Mouse (Mus musculus) stomach, postnatal 0 days (tissue): ENCODE results near the gene As3mt. TPM values are rescaled to one million over a fixed set of nuclear protein-coding genes. Genes with fewer than 3 reads are reported as not detected.
"Not testable (repeated sequence)": the region's sequence is repeated elsewhere in the genome, so short reads cannot be mapped to it uniquely, and the experiment has no call there.

Experiments
- ATAC-seq: fragments of 200-750 bp; cut with Nextera tagmentation; 2 replicates; pipeline ENCODE4 v1.8.0; 2017; ENCODE audit not compliant: low FRiP score, low TSS enrichment
- DNase-seq: peaks from one replicate; pipeline ENCODE4 v3.0.0-alpha.2; 2016; ENCODE audit warnings: low spot score
- H3K27ac ChIP-seq: fragments of 300-500 bp; sonication (generic); replicated peaks from 2 replicates; pipeline ENCODE4 v1.5.1; 2014; ENCODE audit warnings: mild to moderate bottlenecking, control low read depth
- H3K27me3 ChIP-seq: fragments of 300-500 bp; sonication (generic); 2 replicates; pipeline ENCODE4 v1.6.1; 2014; ENCODE audit warnings: low read length; ENCODE audit not compliant: control insufficient read depth, insufficient read depth
- H3K36me3 ChIP-seq: fragments of 300-500 bp; sonication (generic); 2 replicates; pipeline ENCODE4 v1.6.1; 2014; ENCODE audit warnings: low read length, mixed read lengths; ENCODE audit not compliant: control insufficient read depth, insufficient read depth
- H3K4me1 ChIP-seq: fragments of 300-500 bp; sonication (generic); replicated peaks from 2 replicates; pipeline ENCODE4 v1.6.1; 2014; ENCODE audit warnings: antibody characterized with exemption; ENCODE audit not compliant: control insufficient read depth, insufficient read depth
- H3K4me2 ChIP-seq: fragments of 300-500 bp; sonication (generic); replicated peaks from 2 replicates; pipeline ENCODE4 v1.6.1; 2014; ENCODE audit warnings: low read depth, mild to moderate bottlenecking, control low read depth, moderate library complexity
- H3K4me3 ChIP-seq: fragments of 300-500 bp; sonication (generic); 2 replicates; pipeline ENCODE4 v1.5.1; 2014; ENCODE audit warnings: low read depth, low read length, control low read depth
- H3K9ac ChIP-seq: fragments of 300-500 bp; sonication (generic); 2 replicates; pipeline ENCODE4 v1.6.1; 2014; ENCODE audit warnings: mild to moderate bottlenecking, low read length, control low read depth, mixed read lengths
- H3K9me3 ChIP-seq: fragments of 300-500 bp; sonication (generic); 2 replicates; pipeline ENCODE4 v1.6.1; 2016; ENCODE audit warnings: low read length; ENCODE audit not compliant: control insufficient read depth
- CTCF ChIP-seq: IDR thresholded peaks from 2 replicates; pipeline ENCODE4 v1.5.1; 2016; ENCODE audit warnings: antibody characterized with exemption, low read depth, mild to moderate bottlenecking, moderate library complexity
- EP300 ChIP-seq: optimal IDR thresholded peaks from 2 replicates; pipeline ENCODE3; 2016; ENCODE audit warnings: antibody characterized with exemption
- WGBS: fragments of 180-500 bp; shearing (Covaris S2); extraction: QIAGEN DNeasy Blood & Tissue Kit; methylation state at CpG from one replicate; pipeline ENCODE4 v1.1.7; 2014; 5-methylcytosine and 5-hydroxymethylcytosine counted together
- polyA plus RNA-seq: library from polyadenylated mRNA; unstranded; fragments of >200 nt; fragmentation: Nextera tagmentation; extraction: Ambion mirVana; gene quantifications from 2 replicates; pipeline ENCODE4 v1.2.1, GENCODE M21; 2015

Gene As3mt
- polyA plus RNA-seq, 1 experiment from 2014 or later, result 17.7 TPM

GRCm38 (mm10) chr19:46747799-46748198 is 40.5 kb downstream of the As3mt start:
- H3K27me3 ChIP-seq, result no peaks in the 10 kb centered on the region
- no peak overlapping the region for H3K9ac ChIP-seq
- H3K4me2 ChIP-seq, result no peak overlapping the region
- DNase-seq (no peak), ATAC-seq (no peak)
- H3K4me1 ChIP-seq, result no peaks in the 10 kb centered on the region
- no peak for TF ChIP-seq CTCF
- TF ChIP-seq EP300, result no peak
- H3K4me3 ChIP-seq, result no peak overlapping the region
- 81% methylated on average over 3 of the region's 3 CpGs for WGBS
- no peaks in the 10 kb centered on the region for H3K36me3 ChIP-seq
- H3K9me3 ChIP-seq, result no peaks in the 10 kb centered on the region
- no peak overlapping the region for H3K27ac ChIP-seq

GRCm38 (mm10) chr19:46752235-46752634 is 45.0 kb downstream of the As3mt start:
- no peak overlapping the region for H3K4me3 ChIP-seq
- H3K9ac ChIP-seq, result no peak overlapping the region
- TF ChIP-seq EP300 (no peak), CTCF (no peak)
- no peak for DNase-seq
- no peaks in the 10 kb centered on the region for H3K9me3 ChIP-seq
- no peak overlapping the region for H3K4me2 ChIP-seq
- no peak for ATAC-seq
- H3K27me3 ChIP-seq, result no peaks in the 10 kb centered on the region
- H3K4me1 ChIP-seq, result no peaks in the 10 kb centered on the region
- 73% methylated on average over 5 of the region's 5 CpGs for WGBS
- no peaks in the 10 kb centered on the region for H3K36me3 ChIP-seq
- no peak overlapping the region for H3K27ac ChIP-seq

- Histone ChIP-seq H3K36me3 (no peaks in the 10 kb centered on the region), H3K27ac (no peak overlapping the region), H3K4me2 (no peak overlapping the region), H3K9me3 (no peaks in the 10 kb centered on the region), H3K4me1 (no peaks in the 10 kb centered on the region), H3K9ac (no peak overlapping the region), H3K27me3 (no peaks in the 10 kb centered on the region), H3K4me3 (no peak overlapping the region)
- 0 out of 2 replicates have a peak, but pooled peaks have one; percentile 24 for ATAC-seq
- TF ChIP-seq EP300 (no peak), CTCF (peak; percentile 79)
- peak; percentile 66 for DNase-seq
- WGBS, result 53% methylated on average over 9 of the region's 9 CpGs
Observed at GRCm38 (mm10) chr19:46755066-46755465, 47.8 kb downstream of the As3mt start.

GRCm38 (mm10) chr19:46756221-46756620 is 49.0 kb downstream of the As3mt start:
- no peaks in the 10 kb centered on the region for H3K27me3 ChIP-seq
- 88% methylated on average over 4 of the region's 4 CpGs for WGBS
- H3K4me3 ChIP-seq, result no peak overlapping the region
- DNase-seq (no peak), ATAC-seq (no peak)
- no peak overlapping the region for H3K4me2 ChIP-seq
- no peak for TF ChIP-seq EP300
- TF ChIP-seq CTCF, result no peak
- H3K9ac ChIP-seq, result no peak overlapping the region
- H3K36me3 ChIP-seq, result no peaks in the 10 kb centered on the region
- H3K9me3 ChIP-seq, result no peaks in the 10 kb centered on the region
- no peak overlapping the region for H3K27ac ChIP-seq
- H3K4me1 ChIP-seq, result no peaks in the 10 kb centered on the region

GRCm38 (mm10) chr19:46759096-46759495 is 51.8 kb downstream of the As3mt start:
- Histone ChIP-seq H3K27ac (no peak overlapping the region), H3K9me3 (no peaks in the 10 kb centered on the region), H3K36me3 (no peaks in the 10 kb centered on the region), H3K4me1 (no peaks in the 10 kb centered on the region), H3K4me2 (no peak overlapping the region), H3K4me3 (no peak overlapping the region), H3K27me3 (no peaks in the 10 kb centered on the region), H3K9ac (no peak overlapping the region)
- DNase-seq (no peak), ATAC-seq (no peak)
- 55% methylated on average over 8 of the region's 8 CpGs for WGBS
- TF ChIP-seq CTCF (no peak), EP300 (no peak)

- H3K4me1 ChIP-seq, H3K27me3 ChIP-seq, H3K27ac ChIP-seq, H3K36me3 ChIP-seq, H3K9me3 ChIP-seq, H3K4me3 ChIP-seq, ATAC-seq, H3K9ac ChIP-seq, DNase-seq, H3K4me2 ChIP-seq: not testable (repeated sequence)
- 84% methylated on average over 10 of the region's 10 CpGs for WGBS
Observed at GRCm38 (mm10) chr19:46759909-46760308, 52.7 kb downstream of the As3mt start.
